Mouse (Mus musculus) gonadal fat pad, adult 2 months (tissue): Measurements from ENCODE around the gene 2610318N02Rik. TPM values are rescaled to one million over a fixed set of nuclear protein-coding genes. Genes with fewer than 3 reads are reported as not detected.
"Not testable (repeated sequence)": the region's sequence is repeated elsewhere in the genome, so short reads cannot be mapped to it uniquely, and the experiment has no call there.

Experiments used
- DNase-seq: peaks from one replicate; pipeline ENCODE4 v3.0.0-alpha.2; 2012; ENCODE audit warnings: low read depth
- polyA plus RNA-seq: library from polyadenylated mRNA; depleted of rRNA; stranded (reverse); fragments of >200 nt; gene quantifications from 2 replicates; pipeline ENCODE4 v1.2.3, GENCODE M21; 2012; rRNA removed

2610318N02Rik gene
- 9.5 and 15.0 TPM in 2 replicates for polyA plus RNA-seq

DNA sequence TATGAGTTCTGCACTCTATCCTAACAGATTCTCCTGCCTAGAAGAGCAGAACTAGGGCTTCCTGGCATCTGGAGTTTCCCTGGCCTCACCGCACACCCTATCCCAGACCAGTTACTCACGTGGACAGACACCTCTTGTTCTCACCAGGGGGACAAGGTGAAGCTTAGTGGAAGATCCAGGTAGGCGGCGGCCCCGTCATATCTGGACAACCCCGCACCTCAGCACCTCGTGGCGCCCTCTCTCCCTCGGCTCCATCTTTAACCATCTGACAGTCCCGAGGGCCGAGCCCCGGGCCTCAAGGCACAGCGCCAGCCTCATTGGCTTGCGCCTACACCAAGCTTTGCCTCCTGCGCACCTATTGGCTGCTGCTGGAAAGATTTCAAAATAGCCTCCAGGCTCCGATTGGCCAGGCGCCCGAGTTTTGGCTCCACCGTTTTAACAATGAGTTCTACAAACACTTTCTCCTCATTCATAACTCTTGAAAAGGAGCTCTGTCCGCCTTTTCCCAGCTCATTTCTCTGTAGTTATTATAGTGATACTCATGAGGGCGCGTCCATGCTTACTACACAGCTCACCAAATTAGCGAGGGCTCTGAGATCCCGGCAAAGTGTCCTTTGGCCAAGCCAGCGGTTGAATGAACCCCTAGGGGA, at the start of gene 2610318N02Rik:
Gene 2610318N02Rik (minus strand): TSS at position 297 of the 650 bp plus-strand sequence.
- DNase-seq: no peak

DNA sequence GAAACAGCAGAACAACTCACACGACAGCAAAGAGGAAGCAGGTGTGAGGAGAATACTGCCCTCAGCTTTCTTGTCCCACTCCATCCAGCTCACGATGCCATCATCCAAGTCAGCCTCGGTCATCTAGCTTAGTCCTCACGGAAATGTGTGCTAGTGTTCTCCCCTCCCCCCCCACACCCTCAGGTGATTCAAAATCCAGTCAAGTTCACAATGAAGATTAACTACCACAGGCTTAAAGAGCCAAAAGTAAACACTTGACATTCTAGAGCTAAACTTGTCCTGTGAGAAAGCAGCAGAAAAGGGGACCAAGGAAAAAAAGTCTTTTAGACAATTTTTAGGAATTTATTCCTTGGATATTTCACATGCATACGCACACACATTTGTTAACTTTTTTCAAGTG, 43.1 kb upstream of the 2610318N02Rik start:
- DNase-seq: no peak

- DNase-seq: no peak
Observed at GRCm38 (mm10) chr16:17167179-17167578, 42.2 kb upstream of the 2610318N02Rik start.

DNA sequence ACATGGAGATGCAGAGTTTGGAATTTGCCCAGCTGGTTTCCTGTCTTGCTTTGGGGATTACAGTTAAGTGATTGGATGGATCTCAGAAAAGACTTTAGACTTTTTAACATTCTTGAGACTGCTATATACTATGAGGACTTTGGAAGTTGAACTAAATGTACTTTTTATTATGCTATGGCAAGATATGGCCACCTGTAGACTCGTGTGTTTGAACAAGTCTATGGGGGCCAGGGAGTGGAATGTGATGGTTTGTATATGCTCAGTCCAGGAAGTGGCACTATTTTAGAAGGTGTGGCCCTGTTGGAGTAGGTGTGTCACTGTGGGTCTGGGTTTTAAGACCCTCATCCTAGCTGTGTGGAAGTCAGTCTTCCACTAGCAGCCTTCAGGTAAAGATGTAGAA, 40.5 kb upstream of the 2610318N02Rik start:
- not testable (repeated sequence) for DNase-seq

DNA sequence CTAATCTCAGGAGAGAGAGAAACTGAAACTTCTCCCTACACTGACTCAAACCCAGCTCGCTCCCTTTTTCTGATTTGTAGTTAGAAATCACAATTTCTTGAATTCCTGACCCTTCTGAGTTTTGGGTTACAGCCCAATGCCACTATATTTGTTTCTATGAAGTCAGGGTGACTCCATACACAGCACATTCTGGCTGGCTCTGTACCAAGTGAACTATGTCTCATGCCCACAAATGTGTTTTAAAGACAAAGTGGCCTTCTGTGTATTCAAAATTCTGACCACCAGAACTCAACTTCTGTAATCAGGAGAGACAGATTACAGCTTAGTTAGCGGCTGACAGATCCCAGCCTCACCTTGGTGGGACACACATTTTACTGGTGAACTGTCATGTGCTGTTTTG, 29.4 kb upstream of the 2610318N02Rik start:
- DNase-seq: no peak

- no peak for DNase-seq
Observed at GRCm38 (mm10) chr16:17151874-17152273, 26.9 kb upstream of the 2610318N02Rik start.

DNA sequence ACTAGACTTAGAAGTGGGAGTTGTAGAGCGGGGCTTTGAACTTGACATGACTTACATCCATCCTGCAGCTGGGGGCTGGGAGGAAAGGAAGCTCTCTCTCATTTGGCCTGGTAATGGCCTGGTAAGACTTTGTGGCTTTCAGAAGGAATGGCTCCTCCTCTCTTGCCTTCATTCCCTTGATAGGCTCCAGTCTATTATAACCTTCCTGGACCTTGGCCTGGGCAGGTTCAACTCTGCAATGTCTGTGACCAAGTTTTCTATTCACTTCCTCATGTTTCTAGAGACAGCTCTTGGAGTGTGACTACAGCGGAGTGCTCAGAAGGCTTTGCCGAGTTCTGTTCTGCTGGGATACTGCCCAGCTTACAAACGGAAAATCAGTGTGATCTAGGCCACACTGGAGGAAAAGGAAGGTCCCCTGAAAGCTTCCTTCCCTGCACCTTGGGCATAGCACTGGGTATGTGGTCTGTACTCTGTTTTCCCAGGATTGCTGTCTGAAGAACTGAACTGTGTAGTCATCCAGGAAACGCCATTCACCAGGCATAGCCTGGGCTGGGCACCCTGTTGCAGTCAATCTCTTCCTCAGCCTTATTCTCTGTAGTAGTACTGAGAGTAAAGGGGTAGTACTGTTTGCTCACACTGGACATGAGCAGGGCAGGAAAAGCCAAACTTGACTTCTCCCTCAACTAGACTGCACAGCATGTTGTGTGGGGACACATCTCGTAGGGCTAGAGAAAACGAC, 25.7 kb upstream of the 2610318N02Rik start:
- DNase-seq: no peak

DNA sequence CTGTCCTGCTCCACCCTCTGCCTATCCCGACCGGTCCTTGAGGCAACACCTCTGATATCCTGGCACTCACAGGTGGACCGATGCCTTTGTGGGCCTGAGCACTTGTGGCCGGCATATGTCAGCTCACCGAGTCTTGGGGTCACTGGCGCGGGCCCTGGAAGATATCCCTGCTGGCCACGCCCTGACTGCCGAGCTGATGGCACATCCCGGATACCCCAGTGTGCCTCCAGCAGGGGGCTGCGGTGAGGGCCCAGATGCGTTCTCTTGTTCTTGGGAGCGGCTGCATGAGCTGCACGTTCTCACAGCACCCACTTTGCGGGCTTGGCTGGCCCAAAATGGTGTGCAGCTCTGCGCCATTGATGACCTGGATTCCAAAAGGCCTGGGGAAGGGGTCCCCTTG, 23.1 kb upstream of the 2610318N02Rik start:
- no peak for DNase-seq

GRCm38 (mm10) chr16:17147391-17147929, 22.5 kb upstream of the 2610318N02Rik start:
- DNase-seq: no peak

- no peak for DNase-seq
Observed at GRCm38 (mm10) chr16:17146772-17147235, 21.8 kb upstream of the 2610318N02Rik start, which contains the start of gene Ccdc116. Gene Ccdc116 (minus strand): TSS chr16:17147229.

GRCm38 (mm10) chr16:17144339-17144738, 19.4 kb upstream of the 2610318N02Rik start, which contains the start of gene Ydjc:
Gene Ydjc (plus strand): TSS chr16:17144621.
- DNase-seq: no peak

GRCm38 (mm10) chr16:17137355-17137754, 12.4 kb upstream of the 2610318N02Rik start:
- no peak for DNase-seq

DNA sequence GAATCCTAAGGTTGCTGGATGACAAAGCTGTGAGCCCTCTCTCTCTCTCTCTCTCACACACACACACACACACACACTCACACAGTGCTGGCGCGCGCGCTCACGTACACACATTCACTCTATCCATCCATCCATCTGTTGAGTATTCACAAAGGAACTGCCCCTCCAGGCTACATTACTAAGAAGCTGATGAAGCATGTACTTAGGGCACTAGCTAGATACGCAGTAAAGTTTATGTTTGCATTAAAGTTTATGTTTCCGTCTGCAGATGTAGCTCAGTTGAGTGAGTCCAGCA, 7.9 kb upstream of the 2610318N02Rik start:
- no peak for DNase-seq

DNA sequence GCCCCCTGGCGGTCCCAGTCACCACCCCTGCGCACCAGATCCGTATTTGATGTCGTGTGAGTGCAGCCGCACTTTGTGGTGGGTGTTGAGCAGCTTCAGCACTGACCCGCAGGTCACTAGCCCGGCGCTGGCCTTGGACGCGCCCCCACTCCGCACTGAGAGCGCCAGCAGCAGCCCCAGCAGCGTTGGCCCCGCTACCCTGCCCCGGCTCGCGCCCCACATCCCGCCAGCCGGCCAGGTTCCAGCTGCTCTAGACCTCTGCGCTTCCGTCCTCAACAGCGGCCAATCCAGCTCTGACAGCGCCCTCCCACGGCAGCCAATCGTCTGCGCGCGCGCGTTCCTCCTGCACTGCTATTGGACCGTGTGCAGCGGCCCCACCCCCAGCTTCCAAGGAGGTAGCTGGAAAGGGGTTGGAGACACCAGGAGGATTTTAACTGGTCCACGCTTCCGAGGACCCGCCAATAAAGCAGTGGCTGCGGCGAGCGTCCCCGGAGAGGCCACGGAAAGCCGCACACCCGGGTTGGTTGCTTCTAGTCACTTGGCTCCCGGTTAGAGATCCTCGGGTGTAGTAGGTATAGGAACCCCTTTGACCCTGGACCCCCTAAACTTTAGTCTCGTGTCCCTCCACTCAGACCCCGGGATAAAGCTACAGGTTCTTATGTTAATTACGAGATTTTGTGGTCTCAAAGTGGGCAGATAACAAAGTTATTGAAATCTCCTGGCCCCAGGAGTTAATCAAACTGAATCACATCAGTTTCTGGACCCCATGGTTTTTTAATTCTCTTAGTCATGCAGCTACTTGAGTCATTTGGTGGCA, 7.3 kb upstream of the 2610318N02Rik start, which contains the start of gene Sdf2l1:
Gene Sdf2l1 (minus strand): TSS at position 295 of the 817 bp plus-strand sequence.
- DNase-seq: peak; percentile 50

- no peak for DNase-seq
Observed at GRCm38 (mm10) chr16:17131191-17132088, 6.5 kb upstream of the 2610318N02Rik start.

GRCm38 (mm10) chr16:17127292-17127691, 2.3 kb upstream of the 2610318N02Rik start:
- DNase-seq: no peak

DNA sequence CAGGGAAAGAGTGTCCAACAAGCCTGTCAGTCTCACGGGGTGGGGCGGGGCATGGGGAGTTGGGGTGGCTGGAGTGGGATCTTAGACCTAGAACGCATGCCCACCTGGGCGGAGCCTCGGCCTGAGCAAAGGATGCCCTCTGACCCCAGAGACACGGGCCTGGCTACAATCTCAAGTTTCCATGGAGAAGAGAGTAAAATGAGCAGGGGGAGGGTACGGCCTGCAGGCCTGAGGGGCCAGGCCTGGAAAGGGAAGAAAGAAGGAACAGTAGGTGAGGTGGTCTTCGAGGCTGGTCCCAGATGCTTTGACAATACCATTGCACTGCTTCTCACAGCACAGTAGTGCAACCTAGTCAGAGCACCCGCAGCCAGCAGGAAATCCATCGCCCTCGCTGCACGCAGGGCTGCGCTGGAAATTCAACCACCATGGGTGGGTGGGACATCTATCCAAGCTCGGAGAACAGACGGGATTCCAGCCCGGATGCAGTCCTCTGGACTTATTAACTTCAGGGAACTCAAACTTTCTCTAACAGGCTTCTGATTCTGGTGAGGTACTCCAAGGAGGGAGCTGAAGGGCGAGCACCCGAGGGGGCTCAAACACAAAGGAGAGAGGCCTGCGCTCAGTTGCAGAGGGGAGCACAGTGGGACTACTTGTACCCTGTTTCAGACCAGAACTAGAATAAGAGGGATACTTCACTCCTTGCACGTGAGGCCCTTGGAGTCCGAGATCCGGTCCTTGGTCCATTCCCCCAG, 672 bp downstream of the 2610318N02Rik start:
- DNase-seq: no peak

- no peak for DNase-seq
Observed at GRCm38 (mm10) chr16:17121569-17121968, 3.4 kb downstream of the 2610318N02Rik start.

GRCm38 (mm10) chr16:17117309-17117799, 7.6 kb downstream of the 2610318N02Rik start:
- DNase-seq: no peak
